Mouse (Mus musculus): Measurements from ENCODE around the gene Gdap2.

Gene Gdap2

DNA sequence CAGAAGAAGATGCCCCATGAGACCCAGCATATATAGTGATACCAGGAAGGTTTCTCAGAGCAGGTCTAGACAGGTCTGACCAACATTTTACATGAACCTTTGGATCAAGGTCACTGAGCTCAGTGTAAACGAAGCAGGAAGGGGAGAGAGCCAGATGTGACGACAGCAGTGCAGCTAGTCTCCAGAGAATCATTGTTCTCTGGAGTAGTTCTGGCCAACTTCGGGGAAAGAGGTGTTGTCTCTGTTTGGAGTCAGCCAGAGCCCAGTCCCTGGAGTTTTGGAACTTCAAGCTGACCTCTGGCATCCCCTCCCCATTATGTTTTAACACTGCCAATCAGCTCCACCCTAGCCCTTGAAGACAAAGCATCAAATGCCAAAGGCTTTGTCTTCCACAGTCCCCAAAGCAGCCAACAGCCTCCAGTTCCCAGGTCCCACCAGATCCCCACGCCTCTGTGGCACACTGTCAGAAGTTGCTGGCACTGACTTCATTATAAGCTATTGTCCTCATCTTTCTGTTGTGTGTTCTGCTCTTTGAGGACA is 84.2 kb downstream of the Gdap2 start:
- DNase-seq (ENCODE audit: extremely low spot score) = no peak

All from embryo, embryonic 9.5 days (tissue).